Mouse (Mus musculus) small intestine, adult 2 months (tissue): ENCODE measurements around the gene Aplp1. TPM values are rescaled to one million over a fixed set of nuclear protein-coding genes. Genes with fewer than 3 reads are reported as not detected.

Experiments used
- H3K27ac ChIP-seq: fragments of 200-500 bp; 2 replicates; pipeline ENCODE4 v1.5.1; 2012; ENCODE audit warnings: low read depth, low read length, control low read depth, inconsistent platforms; ENCODE audit not compliant: insufficient read depth
- H3K27me3 ChIP-seq: fragments of 200-500 bp; 2 replicates; pipeline ENCODE4 v1.6.1; 2012; ENCODE audit warnings: mild to moderate bottlenecking, moderate library complexity, low read length, inconsistent platforms; ENCODE audit not compliant: control insufficient read depth, insufficient read depth
- H3K36me3 ChIP-seq: fragments of 200-500 bp; 2 replicates; pipeline ENCODE4 v1.6.1; 2012; ENCODE audit warnings: mild to moderate bottlenecking, low read length, control low read depth, inconsistent platforms; ENCODE audit not compliant: control insufficient read depth, insufficient read depth
- H3K4me1 ChIP-seq: fragments of 200-500 bp; 2 replicates; pipeline ENCODE4 v1.6.1; 2012; ENCODE audit warnings: low read length, inconsistent platforms, mixed read lengths; ENCODE audit not compliant: control insufficient read depth, insufficient read depth, insufficient read length
- H3K4me3 ChIP-seq: fragments of 200-500 bp; 2 replicates; pipeline ENCODE4 v1.5.1; 2012; ENCODE audit warnings: low read depth, mild to moderate bottlenecking, control low read depth, inconsistent platforms, low read length, moderate library complexity
- CTCF ChIP-seq: fragments of 200-500 bp; IDR thresholded peaks from 2 replicates; pipeline ENCODE4 v1.5.1; 2012; ENCODE audit warnings: low read depth, mild to moderate bottlenecking, control low read depth, inconsistent platforms, low read length, moderate library complexity, mixed read lengths; ENCODE audit not compliant: insufficient replicate concordance, insufficient read length; ENCODE audit errors: extremely low read depth
- POLR2A ChIP-seq: fragments of 200-500 bp; IDR thresholded peaks from 2 replicates; pipeline ENCODE4 v1.6.1; 2012; ENCODE audit warnings: low read depth, mild to moderate bottlenecking, control low read depth, inconsistent platforms, low read length, moderate library complexity
- WGBS: fragments of 180-500 bp; shearing (Covaris S2); methylation state at CpG from one replicate; pipeline ENCODE4 v1.1.7; 2018; 5-methylcytosine and 5-hydroxymethylcytosine counted together
- polyA plus RNA-seq: library from polyadenylated mRNA; depleted of rRNA; stranded (reverse); fragments of >200 nt; gene quantifications from 2 replicates; pipeline ENCODE4 v1.2.3, GENCODE M21; 2012

The Aplp1 gene
- polyA plus RNA-seq, 1 experiment, result 193 TPM

GRCm38 (mm10) chr7:30421175-30421889, 24.0 kb downstream of the Aplp1 start, which contains the start of gene Nfkbid:
Nfkbid (plus strand) TSS chr7:30421732.
- H3K27me3 ChIP-seq, result no peaks in the 10 kb centered on the region
- TF ChIP-seq POLR2A, result peak; percentile 72
- TF ChIP-seq CTCF, result no peak
- peaks cover 21% of the 10 kb centered on the region for H3K36me3 ChIP-seq
- WGBS, result 3% methylated on average over 31 of the region's 31 CpGs
- H3K4me3 ChIP-seq, result peak within 1 kb of the TSS; percentile 79
- peaks cover 3% of the 10 kb centered on the region; the same call in 1 of the 2 replicates for H3K4me1 ChIP-seq
- peak within 1 kb of the TSS; percentile 84 for H3K27ac ChIP-seq

GRCm38 (mm10) chr7:30420673-30421072, 24.7 kb downstream of the Aplp1 start:
- H3K27me3 ChIP-seq, result no peaks in the 10 kb centered on the region
- H3K36me3 ChIP-seq, result peaks cover 16% of the 10 kb centered on the region
- no peak for TF ChIP-seq CTCF
- no peak for TF ChIP-seq POLR2A
- WGBS, result 54% methylated on average over 3 of the region's 3 CpGs
- no peak overlapping the region for H3K4me3 ChIP-seq
- H3K4me1 ChIP-seq, result peaks cover 6% of the 10 kb centered on the region; the same call in 1 of the 2 replicates
- peak overlapping the region; percentile 84; the same call in 1 of the 2 replicates for H3K27ac ChIP-seq

GRCm38 (mm10) chr7:30419561-30420499, 25.5 kb downstream of the Aplp1 start, which contains the start of gene Hcst:
Hcst (minus strand) TSS chr7:30419854.
- Histone ChIP-seq H3K27me3 (no peaks in the 10 kb centered on the region), H3K4me1 (peaks cover 6% of the 10 kb centered on the region; the same call in 1 of the 2 replicates), H3K27ac (peak within 1 kb of the TSS; percentile 84), H3K4me3 (peak within 1 kb of the TSS; percentile 51), H3K36me3 (peaks cover 9% of the 10 kb centered on the region)
- WGBS, result 60% methylated on average over 10 of the region's 10 CpGs
- TF ChIP-seq CTCF (no peak), POLR2A (no peak)

- peak overlapping the region; percentile 16; the same call in 1 of the 2 replicates for H3K4me3 ChIP-seq
- TF ChIP-seq CTCF (no peak), POLR2A (no peak)
- peaks cover 6% of the 10 kb centered on the region; the same call in 1 of the 2 replicates for H3K4me1 ChIP-seq
- 66% methylated on average over 9 of the region's 9 CpGs for whole genome bisulfite sequencing
- H3K36me3 ChIP-seq, result no peaks in the 10 kb centered on the region
- H3K27ac ChIP-seq, result peak overlapping the region; percentile 52
- no peaks in the 10 kb centered on the region for H3K27me3 ChIP-seq
Measured at GRCm38 (mm10) chr7:30417856-30418255, 27.5 kb downstream of the Aplp1 start.

- 49% methylated on average over 5 of the region's 5 CpGs for WGBS
- H3K4me1 ChIP-seq, result peaks cover 5% of the 10 kb centered on the region; the same call in 1 of the 2 replicates
- no peaks in the 10 kb centered on the region for H3K36me3 ChIP-seq
- H3K4me3 ChIP-seq, result peak within 1 kb of the TSS; percentile 57
- peak within 1 kb of the TSS; percentile 82 for H3K27ac ChIP-seq
- H3K27me3 ChIP-seq, result no peaks in the 10 kb centered on the region
- TF ChIP-seq POLR2A (peak; percentile 32; the same call in 1 of the 2 replicates), CTCF (no peak)
Measured at GRCm38 (mm10) chr7:30413596-30413995, 31.7 kb downstream of the Aplp1 start, which contains the start of gene Tyrobp. Tyrobp (plus strand) TSS chr7:30413760.

- Histone ChIP-seq H3K4me1 (peaks cover 5% of the 10 kb centered on the region; the same call in 1 of the 2 replicates), H3K4me3 (0 out of 2 replicates have a peak overlapping the region, but pooled peaks have one; percentile 8), H3K27ac (peak overlapping the region; percentile 82), H3K36me3 (no peaks in the 10 kb centered on the region), H3K27me3 (no peaks in the 10 kb centered on the region)
- WGBS, result 56% methylated on average over 4 of the region's 4 CpGs
- TF ChIP-seq CTCF, result no peak
- TF ChIP-seq POLR2A, result no peak
Measured at GRCm38 (mm10) chr7:30412735-30413147, 32.6 kb downstream of the Aplp1 start.

- H3K27me3 ChIP-seq, result no peaks in the 10 kb centered on the region
- H3K27ac ChIP-seq, result no peak overlapping the region; the same call in 1 of the 2 replicates
- H3K4me3 ChIP-seq, result no peak overlapping the region
- peaks cover 2% of the 10 kb centered on the region; the same call in 1 of the 2 replicates for H3K4me1 ChIP-seq
- 74% methylated on average over 3 of the region's 3 CpGs for WGBS
- no peaks in the 10 kb centered on the region for H3K36me3 ChIP-seq
- no peak for TF ChIP-seq POLR2A
- no peak for TF ChIP-seq CTCF
Measured at GRCm38 (mm10) chr7:30411023-30411422, 34.3 kb downstream of the Aplp1 start.
